Mouse (Mus musculus): Measurements from ENCODE around the gene Zdhhc5. TPM values are rescaled to one million over a fixed set of nuclear protein-coding genes. Genes with fewer than 3 reads are reported as not detected.

Gene Zdhhc5
- polyA plus RNA-seq, 1 experiment from 2014 or later: 30.2 TPM

DNA sequence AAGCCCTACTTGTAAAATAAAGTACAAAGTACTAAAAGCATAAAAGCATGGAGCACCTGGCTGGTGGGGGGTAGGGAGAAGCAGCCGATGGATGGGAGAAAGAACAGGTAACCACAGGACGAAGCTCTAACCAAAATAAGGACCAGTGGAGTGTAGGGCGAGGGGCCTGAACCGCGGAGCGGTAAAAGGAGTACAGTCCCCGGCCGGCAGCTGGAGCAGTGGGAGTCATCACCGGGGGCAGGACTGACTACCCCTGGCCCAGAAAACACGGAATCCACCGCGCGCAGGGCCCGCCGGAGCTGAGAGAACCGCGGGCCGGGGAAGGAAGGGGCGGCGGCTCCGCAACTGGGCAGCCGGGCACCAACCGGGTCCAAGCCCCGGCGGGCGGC lies 564 bp downstream of the Zdhhc5 start:
- WGBS: under 1% methylated on average over 26 of the region's 26 CpGs
- DNase-seq (ENCODE audit: low spot score): no peak
- H3K36me3 ChIP-seq (replicated peaks): peaks cover 20% of the 10 kb centered on the region

DNA sequence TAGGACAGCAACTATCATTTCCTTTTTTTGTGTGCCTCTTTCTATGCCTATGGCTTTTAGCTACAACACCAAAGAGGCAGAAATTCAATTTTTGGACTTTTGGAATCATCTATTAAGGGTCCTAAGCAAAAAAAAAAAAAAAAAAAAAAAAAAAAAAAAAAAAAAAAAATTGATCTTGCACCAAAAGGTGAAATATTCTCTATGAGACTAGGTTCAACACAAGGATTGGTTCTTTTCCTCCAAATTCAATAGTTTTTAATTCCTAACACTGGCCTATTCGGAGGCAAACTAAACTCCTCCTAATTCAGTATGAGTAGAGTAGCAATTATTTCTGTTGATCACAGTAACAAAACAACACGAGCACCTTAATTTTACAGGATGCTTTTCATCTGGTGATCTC lies 3.1 kb downstream of the Zdhhc5 start:
- no peak overlapping the region for H3K4me3 ChIP-seq

More for the DNA sequence above, 564 bp downstream of the Zdhhc5 start:
- peak overlapping the region; percentile 96 for H3K4me3 ChIP-seq
- H3K9me3 ChIP-seq: no peaks in the 10 kb centered on the region
- H3K4me1 ChIP-seq: peaks cover 24% of the 10 kb centered on the region
- H3K27me3 ChIP-seq (replicated peaks; ENCODE audit: low read depth, poor library complexity, severe bottlenecking): no peaks in the 10 kb centered on the region
- peak overlapping the region; percentile 96 for H3K27ac ChIP-seq (replicated peaks)

DNA sequence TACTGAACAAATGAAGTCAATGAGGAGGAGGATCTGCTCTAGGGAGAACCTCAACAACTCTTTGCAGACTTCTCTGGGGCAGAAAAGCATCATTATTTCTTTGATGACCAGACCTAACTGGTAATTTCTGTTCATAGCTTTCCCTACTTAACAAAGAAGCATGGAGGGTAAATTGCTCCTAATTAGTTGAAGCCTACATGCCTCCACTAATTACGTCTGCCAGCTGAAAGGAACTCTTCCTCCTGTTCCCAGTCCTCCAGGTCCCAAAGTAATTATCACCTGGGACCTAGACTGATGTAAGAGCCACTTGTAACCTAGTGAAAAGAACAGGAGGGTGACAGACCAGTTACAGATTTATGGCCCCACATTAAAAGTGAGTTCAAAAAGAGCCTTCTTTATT lies 7.5 kb downstream of the Zdhhc5 start:
- WGBS: 64% methylated on average over 1 of the region's 1 CpGs
- peaks cover 86% of the 10 kb centered on the region for H3K36me3 ChIP-seq (replicated peaks)
- no peaks in the 10 kb centered on the region for H3K9me3 ChIP-seq
- peaks cover 4% of the 10 kb centered on the region; the same call in 1 of the 2 replicates for H3K4me1 ChIP-seq
- no peak overlapping the region for H3K27ac ChIP-seq (replicated peaks)
- no peaks in the 10 kb centered on the region for H3K27me3 ChIP-seq (replicated peaks; ENCODE audit: low read depth, poor library complexity, severe bottlenecking)
- DNase-seq (ENCODE audit: low spot score): no peak
- no peak overlapping the region for H3K4me3 ChIP-seq

More for the DNA sequence above, 3.1 kb downstream of the Zdhhc5 start:
- H3K4me1 ChIP-seq: peaks cover 26% of the 10 kb centered on the region
- no peaks in the 10 kb centered on the region for H3K27me3 ChIP-seq (replicated peaks; ENCODE audit: low read depth, poor library complexity, severe bottlenecking)
- no peak for DNase-seq (ENCODE audit: low spot score)
- H3K36me3 ChIP-seq (replicated peaks): peaks cover 45% of the 10 kb centered on the region
- 92% methylated on average over 2 of the region's 2 CpGs for WGBS
- no peaks in the 10 kb centered on the region for H3K9me3 ChIP-seq
- no peak overlapping the region for H3K27ac ChIP-seq (replicated peaks)

DNA sequence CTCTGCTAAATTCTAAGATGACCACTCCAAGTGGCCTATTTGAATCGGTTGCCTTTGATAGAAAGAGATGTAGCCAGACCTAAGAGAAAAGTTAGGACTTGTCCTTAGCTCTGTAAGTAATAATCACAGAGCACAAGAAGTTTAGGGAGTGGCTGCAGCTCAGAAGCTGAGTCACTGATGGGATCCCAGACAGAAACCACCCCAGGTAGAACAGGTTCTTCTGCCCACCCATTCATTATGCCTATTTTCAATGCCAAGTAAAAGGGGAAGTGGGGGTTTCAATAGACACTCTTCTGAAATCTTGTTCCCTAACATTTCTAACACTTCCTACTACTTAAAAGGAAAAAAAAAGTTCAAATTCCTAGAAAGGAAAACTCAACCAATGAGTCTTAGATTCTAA lies 9.7 kb downstream of the Zdhhc5 start:
- Histone ChIP-seq H3K27ac (replicated peaks) (no peak overlapping the region), H3K9me3 (no peaks in the 10 kb centered on the region), H3K4me1 (peaks cover 4% of the 10 kb centered on the region; the same call in 1 of the 2 replicates), H3K27me3 (replicated peaks; ENCODE audit: low read depth, poor library complexity, severe bottlenecking) (no peaks in the 10 kb centered on the region), H3K36me3 (replicated peaks) (peaks cover 94% of the 10 kb centered on the region), H3K4me3 (no peak overlapping the region)
- 93% methylated on average over 1 of the region's 1 CpGs for WGBS
- no peak for DNase-seq (ENCODE audit: low spot score)

DNA sequence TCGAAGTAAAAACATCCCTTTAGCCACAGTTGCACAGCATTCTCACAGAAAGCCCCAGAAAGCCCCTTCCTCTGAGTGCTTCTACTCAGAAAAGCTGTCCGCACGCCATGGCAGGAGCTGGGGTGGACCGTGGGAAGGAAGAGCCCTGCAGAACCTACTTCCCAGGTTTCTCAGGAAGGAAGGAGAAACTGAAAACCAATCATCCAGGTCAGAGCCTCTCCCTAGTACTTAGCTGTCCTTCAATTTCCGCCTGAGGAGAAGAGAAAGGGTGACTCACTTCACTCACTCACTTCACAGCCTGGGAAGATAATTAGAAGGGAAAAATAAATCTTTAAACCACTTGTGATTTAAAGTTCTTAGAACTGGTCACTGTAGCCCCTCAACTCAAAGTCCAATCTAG lies 10.7 kb downstream of the Zdhhc5 start:
- H3K36me3 ChIP-seq (replicated peaks): peaks cover 94% of the 10 kb centered on the region
- no peaks in the 10 kb centered on the region for H3K9me3 ChIP-seq
- H3K4me1 ChIP-seq: peaks cover 4% of the 10 kb centered on the region; the same call in 1 of the 2 replicates
- no peak overlapping the region for H3K27ac ChIP-seq (replicated peaks)
- WGBS: 76% methylated on average over 5 of the region's 5 CpGs
- no peaks in the 10 kb centered on the region for H3K27me3 ChIP-seq (replicated peaks; ENCODE audit: low read depth, poor library complexity, severe bottlenecking)
- H3K4me3 ChIP-seq: no peak overlapping the region
- DNase-seq (ENCODE audit: low spot score): no peak

DNA sequence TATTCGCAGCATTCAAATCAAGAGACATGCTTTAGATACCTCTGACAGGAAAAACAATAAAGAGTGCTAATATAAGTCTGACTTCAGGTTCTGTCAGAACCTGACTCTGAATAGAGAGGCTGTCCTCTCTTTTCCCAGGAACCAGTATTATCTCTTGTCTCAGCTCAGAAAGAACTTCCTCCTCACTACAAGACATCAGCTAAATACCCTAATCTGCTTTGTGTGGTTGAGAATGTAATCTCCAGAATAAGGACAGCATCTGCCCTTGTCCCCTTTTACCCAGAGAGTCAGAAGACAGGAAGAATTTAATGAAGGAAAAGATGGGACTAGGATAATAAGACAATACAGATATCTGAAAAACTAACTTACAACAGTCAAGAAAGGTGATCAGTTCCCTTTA lies 11.5 kb downstream of the Zdhhc5 start:
- Histone ChIP-seq H3K36me3 (replicated peaks) (peaks cover 94% of the 10 kb centered on the region), H3K4me3 (no peak overlapping the region), H3K4me1 (peaks cover 4% of the 10 kb centered on the region; the same call in 1 of the 2 replicates), H3K27me3 (replicated peaks; ENCODE audit: low read depth, poor library complexity, severe bottlenecking) (no peaks in the 10 kb centered on the region), H3K9me3 (no peaks in the 10 kb centered on the region), H3K27ac (replicated peaks) (no peak overlapping the region)
- WGBS: 92% methylated on average over 1 of the region's 1 CpGs
- no peak for DNase-seq (ENCODE audit: low spot score)

DNA sequence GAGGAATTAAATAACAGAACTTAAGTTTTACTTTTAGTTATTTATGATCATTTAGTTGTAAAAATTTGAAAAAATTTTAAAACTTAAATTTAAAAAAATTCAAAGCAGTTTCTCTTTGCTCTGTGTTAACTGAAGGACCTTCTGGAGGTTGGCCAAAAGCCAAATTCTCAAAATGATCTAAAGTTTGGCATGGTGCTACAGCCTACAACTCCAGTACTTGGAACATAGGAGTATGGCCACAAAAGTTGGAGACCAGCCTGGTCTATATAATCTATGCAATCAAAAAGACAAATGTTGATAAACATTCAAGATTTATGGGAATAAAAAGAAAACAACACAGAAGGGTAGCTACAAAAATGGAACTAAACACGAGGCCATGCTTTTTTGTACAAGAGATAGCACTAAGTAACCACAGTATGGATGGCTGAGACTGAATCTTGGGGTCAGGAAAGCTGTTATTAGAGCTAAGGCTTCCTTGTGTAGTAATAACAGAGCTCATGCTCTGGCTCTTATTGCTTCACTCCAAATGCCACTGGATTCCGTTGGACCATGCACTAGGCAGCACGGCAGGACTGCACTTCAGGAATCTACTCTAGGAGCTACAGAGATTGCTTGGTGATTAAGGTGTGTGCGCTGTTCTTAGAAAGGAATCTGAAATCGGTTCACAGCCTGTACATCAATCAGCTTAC lies 19.8 kb downstream of the Zdhhc5 start:
- Histone ChIP-seq H3K27ac (replicated peaks) (no peak overlapping the region), H3K4me1 (no peaks in the 10 kb centered on the region), H3K27me3 (replicated peaks; ENCODE audit: low read depth, poor library complexity, severe bottlenecking) (no peaks in the 10 kb centered on the region), H3K4me3 (no peak overlapping the region), H3K9me3 (no peaks in the 10 kb centered on the region), H3K36me3 (replicated peaks) (peaks cover 98% of the 10 kb centered on the region)
- DNase-seq (ENCODE audit: low spot score): no peak
- 89% methylated on average over 5 of the region's 5 CpGs for WGBS

DNA sequence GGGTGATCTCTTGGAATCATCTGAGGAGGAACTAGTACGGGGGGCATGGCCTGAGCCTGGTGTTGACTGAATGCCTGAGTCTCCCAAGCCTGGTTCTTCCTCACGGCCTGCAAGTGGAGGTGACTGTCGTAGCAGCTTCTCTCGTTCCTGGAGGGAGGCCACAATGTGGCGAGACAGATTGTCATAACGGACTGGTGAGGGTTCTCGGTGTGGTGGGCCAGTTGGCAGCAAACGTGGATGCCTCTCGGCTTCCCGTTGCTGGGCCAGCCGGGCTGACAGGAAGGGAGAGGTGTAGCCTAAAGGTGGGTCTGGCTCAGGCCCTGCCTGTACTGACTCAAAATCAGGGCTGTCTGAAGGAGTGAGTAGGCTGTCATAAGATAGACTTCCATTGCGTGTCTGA lies 24.9 kb downstream of the Zdhhc5 start:
- H3K36me3 ChIP-seq (replicated peaks): peaks cover 97% of the 10 kb centered on the region

DNA sequence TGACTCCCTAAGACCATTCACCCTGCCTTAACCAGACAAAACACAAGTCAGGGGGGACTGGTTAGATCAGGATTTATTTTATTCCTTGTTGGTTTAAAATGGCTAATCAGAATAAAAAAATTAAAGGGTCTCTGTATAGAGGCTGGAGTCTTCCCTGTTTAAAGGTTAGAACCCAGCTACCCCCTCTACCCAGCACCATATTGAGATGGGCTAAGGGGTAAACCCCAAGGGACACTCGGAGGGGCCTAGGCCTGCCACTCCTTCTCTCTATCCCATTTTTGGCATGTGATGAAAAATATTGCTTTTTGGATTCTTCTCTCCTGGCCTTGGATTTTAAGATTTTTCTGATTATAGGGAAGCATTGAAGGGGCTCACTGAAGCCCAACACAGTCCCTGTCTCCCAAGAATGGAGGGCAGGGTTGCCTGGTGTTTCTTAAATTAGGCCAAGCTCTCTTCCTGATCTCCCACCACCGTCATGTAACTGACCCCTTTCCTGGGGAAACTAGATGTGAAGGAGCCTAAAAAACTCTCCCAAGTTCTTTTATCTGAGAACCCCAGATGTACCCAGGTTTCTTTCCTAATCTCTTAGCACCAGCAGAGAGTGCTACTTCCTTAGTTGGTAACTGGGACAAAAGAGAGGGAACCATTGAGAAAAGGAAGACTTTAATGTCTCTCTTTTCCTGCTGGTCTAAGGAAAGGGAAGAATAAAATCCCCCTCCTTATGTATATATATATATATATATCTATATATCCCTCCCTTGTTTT lies 26.7 kb downstream of the Zdhhc5 start:
- no peak for DNase-seq (ENCODE audit: low spot score)
- 85% methylated on average over 2 of the region's 2 CpGs for WGBS
- no peaks in the 10 kb centered on the region for H3K4me1 ChIP-seq
- H3K36me3 ChIP-seq (replicated peaks): peaks cover 97% of the 10 kb centered on the region
- H3K27me3 ChIP-seq (replicated peaks; ENCODE audit: low read depth, poor library complexity, severe bottlenecking): no peaks in the 10 kb centered on the region
- no peak overlapping the region for H3K4me3 ChIP-seq
- H3K9me3 ChIP-seq: no peaks in the 10 kb centered on the region
- H3K27ac ChIP-seq (replicated peaks): no peak overlapping the region

More for the DNA sequence above, 24.9 kb downstream of the Zdhhc5 start:
- H3K4me1 ChIP-seq: no peaks in the 10 kb centered on the region
- no peaks in the 10 kb centered on the region for H3K27me3 ChIP-seq (replicated peaks; ENCODE audit: low read depth, poor library complexity, severe bottlenecking)
- WGBS: 91% methylated on average over 12 of the region's 12 CpGs
- no peak overlapping the region for H3K4me3 ChIP-seq
- no peak overlapping the region for H3K27ac ChIP-seq (replicated peaks)
- DNase-seq (ENCODE audit: low spot score): no peak
- H3K9me3 ChIP-seq: no peaks in the 10 kb centered on the region

DNA sequence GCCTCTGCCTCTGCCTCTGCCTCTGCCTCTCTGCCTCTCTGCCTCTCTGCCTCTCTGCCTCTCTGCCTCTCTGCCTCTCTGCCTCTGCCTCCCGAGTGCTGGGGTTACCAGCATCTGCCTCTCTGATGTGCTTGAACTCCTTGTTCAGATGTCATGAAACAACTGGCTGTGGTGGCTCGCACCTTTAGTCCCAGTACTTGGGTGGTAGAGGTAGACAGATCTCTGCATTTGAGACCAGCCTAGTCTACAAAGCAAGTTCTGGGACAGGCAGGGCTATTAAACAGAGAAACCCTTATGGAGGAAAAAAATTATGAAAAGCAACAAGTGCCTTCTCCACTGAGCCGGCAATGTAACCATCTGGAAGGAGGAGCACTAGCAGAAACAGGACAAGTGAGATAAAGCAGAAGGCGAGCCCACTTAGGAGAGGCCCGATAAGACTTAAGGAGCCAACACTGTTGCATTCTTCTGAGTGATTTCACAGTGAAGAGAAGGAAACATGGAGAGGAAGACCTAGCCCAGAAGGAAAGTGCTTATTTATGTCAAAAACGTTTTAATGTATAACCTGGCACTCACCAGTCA lies 32.3 kb downstream of the Zdhhc5 start:
- 81% methylated on average over 6 of the region's 6 CpGs for WGBS
- H3K4me3 ChIP-seq: no peak overlapping the region
- H3K27me3 ChIP-seq (replicated peaks; ENCODE audit: low read depth, poor library complexity, severe bottlenecking): no peaks in the 10 kb centered on the region
- H3K27ac ChIP-seq (replicated peaks): no peak overlapping the region
- peaks cover 75% of the 10 kb centered on the region for H3K36me3 ChIP-seq (replicated peaks)
- no peak for DNase-seq (ENCODE audit: low spot score)
- H3K9me3 ChIP-seq: no peaks in the 10 kb centered on the region
- peaks cover 9% of the 10 kb centered on the region for H3K4me1 ChIP-seq

DNA sequence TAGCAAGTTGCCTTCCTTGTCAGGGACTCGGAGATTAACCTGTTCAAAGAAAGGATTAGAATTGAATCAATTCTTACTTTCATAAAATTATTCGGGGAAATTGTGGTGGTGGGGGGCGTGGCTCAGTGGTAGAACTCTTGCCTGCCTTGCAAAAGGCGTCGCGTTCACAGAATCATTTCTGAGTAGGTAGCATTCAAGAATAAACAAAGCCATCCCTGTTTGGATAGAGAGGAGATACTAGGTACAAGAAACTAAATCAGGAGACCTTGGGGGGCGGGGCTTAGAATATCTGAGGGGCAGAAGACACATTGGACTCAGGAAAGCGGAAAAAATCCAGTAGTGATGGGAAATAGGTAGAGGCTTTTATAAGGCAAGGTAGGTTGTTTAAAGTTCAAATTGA lies 36.0 kb downstream of the Zdhhc5 start, which contains the start of gene Tmx2:
Tmx2 (minus strand) TSS at position 125 of the 400 bp plus-strand sequence.
- H3K4me3 ChIP-seq: peak within 1 kb of the TSS; percentile 73
- H3K9me3 ChIP-seq: no peaks in the 10 kb centered on the region
- DNase-seq (ENCODE audit: low spot score): no peak
- H3K36me3 ChIP-seq (replicated peaks): peaks cover 63% of the 10 kb centered on the region
- no peaks in the 10 kb centered on the region for H3K27me3 ChIP-seq (replicated peaks; ENCODE audit: low read depth, poor library complexity, severe bottlenecking)
- peak within 1 kb of the TSS; percentile 82 for H3K27ac ChIP-seq (replicated peaks)
- H3K4me1 ChIP-seq: peaks cover 25% of the 10 kb centered on the region
- 19% methylated on average over 8 of the region's 8 CpGs for WGBS

DNA sequence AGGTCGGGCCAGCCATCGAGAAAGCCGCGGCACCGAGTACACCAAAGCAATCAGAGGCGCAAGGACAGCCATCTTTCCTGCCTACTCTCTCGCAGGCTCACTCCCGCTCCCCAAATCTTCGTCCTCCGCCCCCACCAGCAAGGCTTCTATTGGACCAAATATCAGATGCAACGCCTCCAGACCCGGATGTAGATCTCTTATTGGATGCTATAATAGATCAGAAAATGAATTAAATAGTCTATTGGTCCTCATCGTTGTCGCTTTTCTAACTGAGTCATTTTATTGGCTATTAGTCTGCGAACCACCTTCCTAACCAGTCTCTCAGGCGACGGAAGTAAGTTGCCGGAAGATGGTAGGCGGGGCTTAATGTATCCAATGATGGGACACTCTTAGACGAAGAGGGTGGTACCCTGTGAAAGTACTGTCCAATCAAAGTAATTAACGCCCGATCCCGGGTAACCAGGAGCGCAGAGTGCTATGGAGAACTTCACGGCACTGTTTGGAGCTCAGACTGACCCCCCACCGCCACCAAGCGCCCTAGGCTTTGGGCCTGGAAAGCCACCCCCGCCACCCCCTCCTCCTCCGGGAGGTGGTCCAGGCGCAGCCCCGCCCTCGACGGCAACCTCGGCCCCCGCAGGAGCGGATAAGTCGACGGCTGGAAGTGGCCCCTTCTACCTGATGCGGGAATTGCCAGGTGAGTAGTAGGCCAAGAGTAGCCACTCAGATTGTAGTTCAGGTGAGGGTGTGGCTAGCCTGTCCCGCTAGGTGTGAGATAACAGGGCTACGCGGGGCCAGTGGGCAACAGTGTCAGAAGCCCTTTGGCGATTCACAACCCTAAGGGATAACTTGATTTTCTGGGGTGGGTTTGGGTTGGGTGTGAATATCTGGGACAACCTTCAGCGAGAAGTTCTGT lies 36.8 kb downstream of the Zdhhc5 start, which contains the start of the genes Gm28635 and Med19:
Gm28635 (minus strand) TSS at position 74 of the 913 bp plus-strand sequence.
Med19 (plus strand) TSS at position 435 of the 913 bp plus-strand sequence.
- WGBS: under 1% methylated on average over 44 of the region's 44 CpGs
- Histone ChIP-seq H3K4me1 (peaks cover 25% of the 10 kb centered on the region), H3K4me3 (peak within 1 kb of the TSS; percentile 73), H3K27ac (replicated peaks) (peak within 1 kb of the TSS; percentile 82), H3K9me3 (no peaks in the 10 kb centered on the region), H3K27me3 (replicated peaks; ENCODE audit: low read depth, poor library complexity, severe bottlenecking) (no peaks in the 10 kb centered on the region), H3K36me3 (replicated peaks) (peaks cover 63% of the 10 kb centered on the region)
- peak; percentile 94 for DNase-seq (ENCODE audit: low spot score)
